Mouse (Mus musculus): ENCODE data around the gene Tnni2.
"Not testable (repeated sequence)": the region's sequence is repeated elsewhere in the genome, so short reads cannot be mapped to it uniquely, and the experiment has no call there.

Tnni2 gene

GRCm38 (mm10) chr7:142441585-142441984, at the start of gene Tnni2:
Tnni2 (plus strand) TSS chr7:142441808.
- no peak for DNase-seq (ENCODE audit: low spot score)

- DNase-seq (ENCODE audit: low spot score) = no peak
Observed at GRCm38 (mm10) chr7:142393191-142393590, 48.4 kb upstream of the Tnni2 start.

GRCm38 (mm10) chr7:142394261-142395190, 47.1 kb upstream of the Tnni2 start:
- DNase-seq (ENCODE audit: low spot score) = no peak

GRCm38 (mm10) chr7:142395472-142395871, 46.1 kb upstream of the Tnni2 start:
- DNase-seq (ENCODE audit: low spot score) = no peak

- DNase-seq (ENCODE audit: low spot score) = no peak
Observed at GRCm38 (mm10) chr7:142396611-142397010, 45.0 kb upstream of the Tnni2 start.

GRCm38 (mm10) chr7:142398052-142398451, 43.6 kb upstream of the Tnni2 start:
- no peak for DNase-seq (ENCODE audit: low spot score)

GRCm38 (mm10) chr7:142399250-142399649, 42.4 kb upstream of the Tnni2 start:
- no peak for DNase-seq (ENCODE audit: low spot score)

GRCm38 (mm10) chr7:142400112-142400749, 41.4 kb upstream of the Tnni2 start:
- DNase-seq (ENCODE audit: low spot score) = no peak

- DNase-seq (ENCODE audit: low spot score) = peak; percentile 69
Observed at GRCm38 (mm10) chr7:142400750-142401142, 40.9 kb upstream of the Tnni2 start.

GRCm38 (mm10) chr7:142403591-142403990, 38.0 kb upstream of the Tnni2 start:
- no peak for DNase-seq (ENCODE audit: low spot score)

GRCm38 (mm10) chr7:142405134-142405533, 36.5 kb upstream of the Tnni2 start:
- DNase-seq (ENCODE audit: low spot score) = not testable (repeated sequence)

- DNase-seq (ENCODE audit: low spot score) = no peak
Observed at GRCm38 (mm10) chr7:142407935-142408334, 33.7 kb upstream of the Tnni2 start.

- DNase-seq (ENCODE audit: low spot score) = no peak
Observed at GRCm38 (mm10) chr7:142408686-142409085, 32.9 kb upstream of the Tnni2 start.

- no peak for DNase-seq (ENCODE audit: low spot score)
Observed at GRCm38 (mm10) chr7:142409603-142410002, 32.0 kb upstream of the Tnni2 start.

GRCm38 (mm10) chr7:142413285-142413684, 28.3 kb upstream of the Tnni2 start:
- DNase-seq (ENCODE audit: low spot score) = no peak

GRCm38 (mm10) chr7:142415314-142415713, 26.3 kb upstream of the Tnni2 start:
- no peak for DNase-seq (ENCODE audit: low spot score)

GRCm38 (mm10) chr7:142416225-142416624, 25.4 kb upstream of the Tnni2 start:
- DNase-seq (ENCODE audit: low spot score) = no peak

- DNase-seq (ENCODE audit: low spot score) = no peak
Observed at GRCm38 (mm10) chr7:142418027-142418426, 23.6 kb upstream of the Tnni2 start.

GRCm38 (mm10) chr7:142418679-142419078, 22.9 kb upstream of the Tnni2 start:
- no peak for DNase-seq (ENCODE audit: low spot score)

GRCm38 (mm10) chr7:142419887-142420286, 21.7 kb upstream of the Tnni2 start:
- DNase-seq (ENCODE audit: low spot score) = no peak

GRCm38 (mm10) chr7:142421826-142422225, 19.8 kb upstream of the Tnni2 start:
- no peak for DNase-seq (ENCODE audit: low spot score)

GRCm38 (mm10) chr7:142425641-142426213, 15.9 kb upstream of the Tnni2 start:
- peak; percentile 65 for DNase-seq (ENCODE audit: low spot score)

GRCm38 (mm10) chr7:142428213-142428612, 13.4 kb upstream of the Tnni2 start:
- DNase-seq (ENCODE audit: low spot score) = peak; percentile 85
